Mouse (Mus musculus) induced T-regulatory cell, adult 2 months (primary cell): Measurements from ENCODE around the gene Srarp.

Source experiments
- DNase-seq: peaks from one replicate; pipeline ENCODE4 v3.0.0-alpha.2; 2012; ENCODE audit warnings: low read depth

Srarp gene

GRCm38 (mm10) chr4:141425484-141426479, 10.1 kb downstream of the Srarp start:
- peak; percentile 87 for DNase-seq

- DNase-seq: no peak
Observed at GRCm38 (mm10) chr4:141423691-141424431, 12.0 kb downstream of the Srarp start.

- no peak for DNase-seq
Observed at GRCm38 (mm10) chr4:141423288-141423687, 12.6 kb downstream of the Srarp start.

GRCm38 (mm10) chr4:141422841-141423240, 13.1 kb downstream of the Srarp start:
- no peak for DNase-seq

- DNase-seq: no peak
Observed at GRCm38 (mm10) chr4:141421423-141421822, 14.5 kb downstream of the Srarp start.

- no peak for DNase-seq
Observed at GRCm38 (mm10) chr4:141420886-141421285, 15.0 kb downstream of the Srarp start.

- no peak for DNase-seq
Observed at GRCm38 (mm10) chr4:141420192-141420829, 15.6 kb downstream of the Srarp start, which contains the start of gene Hspb7. Gene Hspb7 (plus strand): TSS chr4:141420779.

GRCm38 (mm10) chr4:141419398-141420191, 16.3 kb downstream of the Srarp start:
- DNase-seq: peak; percentile 57

GRCm38 (mm10) chr4:141415924-141416323, 20.0 kb downstream of the Srarp start, which contains the start of gene Clcnkb:
Gene Clcnkb (minus strand): TSS chr4:141416014.
- DNase-seq: no peak

- DNase-seq: peak; percentile 35
Observed at GRCm38 (mm10) chr4:141411430-141411992, 24.4 kb downstream of the Srarp start.

GRCm38 (mm10) chr4:141408577-141408976, 27.3 kb downstream of the Srarp start:
- no peak for DNase-seq

- DNase-seq: peak; percentile 82
Observed at GRCm38 (mm10) chr4:141406516-141407299, 29.2 kb downstream of the Srarp start.

GRCm38 (mm10) chr4:141405314-141405622, 30.6 kb downstream of the Srarp start:
- DNase-seq: no peak

- peak; percentile 90 for DNase-seq
Observed at GRCm38 (mm10) chr4:141404518-141405313, 31.2 kb downstream of the Srarp start.

GRCm38 (mm10) chr4:141400171-141400570, 35.7 kb downstream of the Srarp start:
- DNase-seq: no peak

- DNase-seq: no peak
Observed at GRCm38 (mm10) chr4:141398545-141398944, 37.4 kb downstream of the Srarp start, which contains the start of gene Clcnka. Gene Clcnka (minus strand): TSS chr4:141398724.

GRCm38 (mm10) chr4:141397861-141398260, 38.0 kb downstream of the Srarp start:
- DNase-seq: no peak

- no peak for DNase-seq
Observed at GRCm38 (mm10) chr4:141394751-141395150, 41.2 kb downstream of the Srarp start.

- no peak for DNase-seq
Observed at GRCm38 (mm10) chr4:141391293-141391692, 44.6 kb downstream of the Srarp start.
